Mouse (Mus musculus) testis, adult 2 months (tissue): ENCODE measurements around the gene Cend1.

Source experiments
- CTCF ChIP-seq: fragments of 200-500 bp; IDR thresholded peaks from 2 replicates; pipeline ENCODE4 v1.5.1; 2012; ENCODE audit warnings: low read depth, mild to moderate bottlenecking, inconsistent platforms, low read length, moderate library complexity; ENCODE audit not compliant: control insufficient read depth, insufficient read depth, insufficient replicate concordance
- POLR2A ChIP-seq: fragments of 200-500 bp; IDR thresholded peaks from 2 replicates; pipeline ENCODE4 v1.6.1; 2012; ENCODE audit warnings: low read depth, mild to moderate bottlenecking, inconsistent platforms, low read length, moderate library complexity; ENCODE audit not compliant: control insufficient read depth

- TF ChIP-seq POLR2A = no peak
- TF ChIP-seq CTCF = no peak
Observed at GRCm38 (mm10) chr7:141453636-141454035, 24.3 kb upstream of the Cend1 start.
